Mouse (Mus musculus) liver, postnatal 0 days (tissue): Measurements from ENCODE around the gene Rsu1. TPM values are rescaled to one million over a fixed set of nuclear protein-coding genes. Genes with fewer than 3 reads are reported as not detected.

Experiments
- ATAC-seq: fragments of 200-750 bp; cut with Nextera tagmentation; 2 replicates; pipeline ENCODE4 v1.8.0; 2017; ENCODE audit warnings: mild to moderate bottlenecking, moderate library complexity
- DNase-seq: peaks from one replicate; pipeline ENCODE4 v3.0.0-alpha.2; 2016
- H3K27ac ChIP-seq: fragments of 300-500 bp; sonication (generic); 2 replicates; pipeline ENCODE4 v1.5.1; 2014; ENCODE audit warnings: antibody characterized with exemption, moderate library complexity, mild to moderate bottlenecking, low read depth
- H3K27me3 ChIP-seq: fragments of 300-500 bp; sonication (generic); 2 replicates; pipeline ENCODE4 v1.6.1; 2014; ENCODE audit warnings: low read length, control low read depth, mixed read lengths; ENCODE audit not compliant: insufficient read depth
- H3K36me3 ChIP-seq: fragments of 300-500 bp; sonication (generic); replicated peaks from 2 replicates; pipeline ENCODE4 v1.6.1; 2014; ENCODE audit warnings: mild to moderate bottlenecking, control low read depth, low read length, moderate library complexity, mixed read lengths; ENCODE audit not compliant: insufficient read depth
- H3K4me1 ChIP-seq: fragments of 300-500 bp; sonication (generic); 2 replicates; pipeline ENCODE4 v1.6.1; 2014; ENCODE audit warnings: antibody characterized with exemption, mild to moderate bottlenecking, control low read depth; ENCODE audit not compliant: insufficient read depth
- H3K4me2 ChIP-seq: fragments of 300-500 bp; sonication (generic); 2 replicates; pipeline ENCODE4 v1.6.1; 2014; ENCODE audit warnings: low read depth, mild to moderate bottlenecking, low read length, moderate library complexity, mixed read lengths
- H3K4me3 ChIP-seq: fragments of 300-500 bp; sonication (generic); 2 replicates; pipeline ENCODE4 v1.5.1; 2014; ENCODE audit warnings: low read depth, low read length
- H3K9ac ChIP-seq: fragments of 300-500 bp; sonication (generic); replicated peaks from 2 replicates; pipeline ENCODE4 v1.6.1; 2014; ENCODE audit warnings: mild to moderate bottlenecking, moderate library complexity
- H3K9me3 ChIP-seq: fragments of 300-500 bp; sonication (generic); 2 replicates; pipeline ENCODE4 v1.6.1; 2016; ENCODE audit warnings: mild to moderate bottlenecking, control low read depth, low read length, mixed read lengths
- CTCF ChIP-seq: sonication (generic); IDR thresholded peaks from 2 replicates; pipeline ENCODE4 v1.5.1; 2016; ENCODE audit warnings: antibody characterized with exemption, low read depth
- EP300 ChIP-seq: IDR thresholded peaks from 2 replicates; pipeline ENCODE4 v1.6.1; 2016; ENCODE audit warnings: antibody characterized with exemption, low read depth, mild to moderate bottlenecking
- WGBS: fragments of 180-500 bp; shearing (Covaris S2); extraction: QIAGEN DNeasy Blood & Tissue Kit; methylation state at CpG from one replicate; pipeline ENCODE4 v1.1.7; 2014; ENCODE audit not compliant: insufficient replicate concordance; 5-methylcytosine and 5-hydroxymethylcytosine counted together
- polyA plus RNA-seq: library from polyadenylated mRNA; unstranded; fragments of >200 nt; fragmentation: Nextera tagmentation; extraction: Ambion mirVana; gene quantifications from 2 replicates; pipeline ENCODE4 v1.2.1, GENCODE M21; 2015

Rsu1 gene
- polyA plus RNA-seq, 1 experiment from 2014 or later = 55.5 TPM

DNA sequence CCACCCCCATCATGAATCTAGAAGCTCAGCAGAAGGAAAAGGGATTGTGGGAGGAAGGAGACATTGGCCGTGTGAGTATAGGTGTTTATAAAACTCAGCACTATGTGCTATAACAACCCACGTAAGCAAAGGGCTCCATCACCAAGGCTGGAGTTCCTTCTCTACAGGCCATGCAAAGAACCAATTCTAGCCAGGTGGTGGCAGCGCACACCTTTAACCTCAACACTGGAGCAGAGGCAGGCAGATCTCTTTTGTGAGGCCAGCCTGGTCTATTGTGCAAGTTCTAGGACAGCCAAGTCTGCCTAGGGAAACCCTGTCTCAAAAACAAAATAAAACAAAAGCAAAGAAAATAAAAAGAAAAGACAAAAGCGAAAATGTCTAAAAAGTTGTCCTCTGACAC lies 231.4 kb downstream of the Rsu1 start:
- Histone ChIP-seq H3K4me2 (no peak overlapping the region), H3K4me3 (no peak overlapping the region), H3K9me3 (no peaks in the 10 kb centered on the region), H3K9ac (no peak overlapping the region), H3K36me3 (no peaks in the 10 kb centered on the region), H3K4me1 (no peaks in the 10 kb centered on the region), H3K27me3 (no peaks in the 10 kb centered on the region), H3K27ac (no peak overlapping the region)
- 75% methylated on average over 4 of the region's 4 CpGs for WGBS
- TF ChIP-seq EP300 (no peak), CTCF (no peak)
- no peak for ATAC-seq
- DNase-seq = no peak

DNA sequence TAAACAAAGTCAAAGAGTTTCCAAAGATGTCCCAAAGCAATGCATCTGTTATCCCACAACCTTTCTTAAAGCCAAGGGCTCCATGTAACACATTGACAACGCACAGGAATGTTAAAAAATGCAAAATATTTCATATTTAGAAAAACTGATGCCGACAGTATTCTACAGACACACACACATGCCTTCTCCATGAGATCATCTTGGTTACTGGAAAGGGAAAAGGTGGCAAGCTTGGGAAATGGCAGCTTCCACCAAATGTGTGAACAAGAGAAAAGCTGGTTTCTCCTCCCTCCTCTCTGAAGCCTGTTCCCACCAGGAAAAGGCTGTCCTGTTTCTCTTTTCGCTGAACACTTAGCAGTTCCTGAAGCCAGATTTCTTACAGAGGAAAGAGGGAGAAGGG lies 232.4 kb downstream of the Rsu1 start:
- 67% methylated on average over 3 of the region's 3 CpGs for WGBS
- TF ChIP-seq CTCF (no peak), EP300 (no peak)

More for the DNA sequence above, 232.4 kb downstream of the Rsu1 start:
- no peak overlapping the region for H3K4me2 ChIP-seq
- ATAC-seq = no peak
- DNase-seq = no peak
- H3K4me1 ChIP-seq = no peaks in the 10 kb centered on the region
- H3K36me3 ChIP-seq = no peaks in the 10 kb centered on the region
- H3K9ac ChIP-seq = no peak overlapping the region
- no peaks in the 10 kb centered on the region for H3K9me3 ChIP-seq
- no peak overlapping the region for H3K4me3 ChIP-seq
- H3K27ac ChIP-seq = no peak overlapping the region
- H3K27me3 ChIP-seq = no peaks in the 10 kb centered on the region

Other genes starting within 250 kb of the Rsu1 start
- gene Cubn, start 220.4 kb upstream of the Rsu1 start, polyA plus RNA-seq = not detected in 2 replicates